Mouse (Mus musculus) A20 (cell line): ENCODE results near the gene Csad.

ENCODE experiments used
- DNase-seq: peaks from one replicate; pipeline ENCODE4 v3.0.0-alpha.2; 2011; ENCODE audit warnings: low read depth, low spot score

Gene Csad

DNA sequence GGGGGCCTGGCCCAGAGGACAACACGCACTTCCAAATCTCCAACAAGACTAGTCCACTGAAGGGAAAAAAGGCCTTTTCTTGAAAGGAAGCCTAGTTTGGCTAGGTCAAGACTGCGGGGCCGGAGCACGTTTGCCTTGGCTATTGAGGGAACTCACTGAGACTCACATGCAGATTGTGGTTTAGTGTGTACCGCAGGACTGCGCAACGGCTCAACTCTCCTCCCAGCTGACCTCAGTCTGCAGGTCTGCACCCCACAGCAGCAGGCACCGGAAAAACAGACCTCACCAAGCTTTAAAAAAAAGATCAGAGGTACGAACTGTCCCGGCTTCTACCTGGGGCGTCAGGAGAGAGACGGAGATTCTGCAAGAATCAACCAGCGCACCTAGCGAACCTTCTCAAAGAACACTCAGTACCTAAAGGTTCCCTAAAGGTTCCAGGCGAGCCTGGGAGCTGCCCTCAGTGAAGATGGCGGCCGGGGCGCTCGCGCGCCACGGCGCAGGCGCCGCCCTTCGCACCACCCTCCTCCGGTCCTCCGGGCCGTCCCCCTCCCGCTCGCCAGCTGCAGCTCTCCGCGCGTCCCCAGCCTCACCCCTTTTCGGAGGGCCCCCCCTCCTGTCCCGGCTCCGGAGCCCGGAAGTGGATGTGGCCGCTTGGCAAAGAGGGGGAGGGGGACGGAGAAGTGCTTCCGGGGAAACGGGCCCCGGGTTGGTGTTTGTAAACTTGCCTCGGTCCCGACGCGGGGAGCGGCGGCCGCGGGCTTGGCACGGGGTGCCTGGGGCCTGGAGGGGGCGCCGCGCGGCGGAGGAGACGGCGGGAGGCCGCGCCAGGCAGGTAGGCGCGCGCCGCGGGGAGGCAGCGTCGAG, 1.3 kb downstream of the Csad start, which contains the start of gene Zfp740:
Gene Zfp740, plus strand, starts transcription at position 279 of the 864 bp plus-strand sequence.
- DNase-seq = peak; percentile 99

DNA sequence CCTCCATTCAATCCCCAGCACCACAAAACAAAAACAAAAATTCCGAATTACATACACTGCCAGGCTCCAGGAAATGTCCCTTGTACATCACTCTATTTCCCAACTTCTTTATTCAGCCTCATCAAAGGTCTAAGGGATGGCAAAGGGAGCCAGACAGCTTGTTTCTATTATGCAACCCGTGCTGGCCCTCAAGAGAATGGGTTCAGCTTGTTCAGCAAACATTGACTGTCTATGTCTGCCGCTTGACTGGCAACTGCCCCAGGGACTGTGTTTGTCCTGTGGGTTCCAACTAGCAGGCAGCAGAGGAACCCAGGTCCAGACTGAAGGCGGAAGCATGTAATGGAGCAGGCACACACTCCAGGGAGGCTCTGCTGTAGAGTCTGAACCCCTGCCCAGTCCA, 5.7 kb downstream of the Csad start:
- no peak for DNase-seq

- DNase-seq = no peak
Observed at GRCm38 (mm10) chr15:102195373-102195772, 9.2 kb downstream of the Csad start.

- peak; percentile 57 for DNase-seq
Observed at GRCm38 (mm10) chr15:102194439-102194838, 10.1 kb downstream of the Csad start.

GRCm38 (mm10) chr15:102193652-102194051, 10.9 kb downstream of the Csad start:
- no peak for DNase-seq

GRCm38 (mm10) chr15:102192820-102193386, 11.6 kb downstream of the Csad start:
- DNase-seq = no peak

DNA sequence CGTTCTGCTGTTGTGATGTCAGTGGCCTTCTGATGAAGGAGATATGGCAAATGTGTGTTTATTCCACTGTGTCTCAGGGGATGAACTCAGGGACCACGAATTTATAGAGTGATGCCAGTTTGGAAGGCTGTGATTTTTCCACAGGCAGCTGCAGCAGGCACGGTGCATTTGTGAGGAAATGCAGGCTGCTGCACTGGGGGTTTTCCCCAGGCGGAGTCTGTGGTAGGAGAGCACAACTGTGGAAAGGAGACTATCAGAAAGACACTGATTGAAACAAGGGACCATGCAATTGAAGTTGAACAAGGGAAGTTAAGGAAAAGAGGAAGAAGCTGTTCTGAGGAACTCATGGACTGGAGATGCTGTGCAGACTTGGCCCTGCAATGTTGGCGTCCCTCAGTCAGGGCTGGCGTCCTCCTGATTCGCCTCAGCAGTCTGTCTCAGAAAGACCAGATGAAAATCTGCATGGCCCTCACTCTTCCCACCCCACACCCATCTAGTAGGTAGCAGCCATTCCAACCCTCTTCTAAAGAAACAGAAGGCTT, 12.2 kb downstream of the Csad start:
- DNase-seq = no peak

DNA sequence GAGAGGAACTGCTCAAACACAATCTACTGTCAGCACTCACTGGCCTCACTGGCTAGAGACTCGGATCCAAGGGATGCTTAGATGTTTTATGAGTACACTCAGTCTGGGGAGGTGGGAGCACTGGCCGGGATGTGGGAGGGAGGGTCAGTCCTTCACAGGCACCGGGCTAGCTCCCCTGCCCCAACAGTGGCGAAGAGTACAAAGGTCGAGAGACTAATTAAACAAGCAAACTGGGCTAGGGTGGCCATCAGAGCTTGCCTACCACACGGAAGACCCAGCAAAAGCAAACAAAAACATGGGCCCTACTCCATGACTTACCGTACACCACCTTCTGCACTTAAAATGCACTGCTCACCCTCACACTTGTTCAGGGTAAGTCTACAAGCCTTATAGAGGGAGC, 12.8 kb downstream of the Csad start:
- DNase-seq = no peak

GRCm38 (mm10) chr15:102188883-102189282, 15.6 kb downstream of the Csad start:
- DNase-seq = no peak

DNA sequence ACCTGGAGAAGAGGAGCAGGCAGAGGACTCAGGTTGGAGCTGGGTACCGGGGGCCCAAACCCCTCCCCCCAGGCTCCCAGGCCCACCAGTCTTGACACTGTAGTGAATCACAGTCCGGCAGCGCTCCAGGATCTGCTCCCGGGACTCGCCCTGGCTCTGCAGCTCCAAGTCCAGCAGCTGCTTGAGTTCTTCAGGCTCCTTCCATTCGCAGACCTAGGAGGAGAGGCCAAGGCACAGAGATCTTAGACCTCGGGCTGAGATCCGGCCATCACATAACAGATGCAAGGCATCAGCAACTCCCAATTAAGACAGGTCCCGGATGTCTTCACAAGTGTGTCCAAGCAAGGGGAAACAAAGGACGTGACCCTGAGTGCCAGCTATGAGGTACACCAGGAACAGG, 16.4 kb downstream of the Csad start:
- no peak for DNase-seq

DNA sequence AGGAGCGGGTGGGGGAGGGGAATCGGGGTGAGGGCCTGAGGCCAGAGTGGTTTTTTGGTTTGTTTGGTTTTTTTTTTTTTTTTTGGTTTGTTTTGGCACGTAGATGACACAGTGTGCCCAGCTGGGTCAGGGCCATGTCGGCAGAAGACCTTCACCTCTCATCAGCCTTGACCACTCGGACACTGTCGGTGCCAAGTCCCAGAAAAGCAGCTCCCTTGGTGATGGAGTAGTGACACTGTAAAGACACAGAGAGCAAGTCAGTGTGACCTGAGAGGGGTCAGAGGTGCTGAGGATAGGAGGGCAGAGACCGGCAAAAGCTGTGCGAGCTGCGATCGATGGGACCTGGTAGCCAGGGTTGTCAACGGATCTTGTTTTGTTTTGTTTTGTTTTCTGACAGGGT, 18.3 kb downstream of the Csad start:
- no peak for DNase-seq

- no peak for DNase-seq
Observed at GRCm38 (mm10) chr15:102183076-102183475, 21.4 kb downstream of the Csad start.

DNA sequence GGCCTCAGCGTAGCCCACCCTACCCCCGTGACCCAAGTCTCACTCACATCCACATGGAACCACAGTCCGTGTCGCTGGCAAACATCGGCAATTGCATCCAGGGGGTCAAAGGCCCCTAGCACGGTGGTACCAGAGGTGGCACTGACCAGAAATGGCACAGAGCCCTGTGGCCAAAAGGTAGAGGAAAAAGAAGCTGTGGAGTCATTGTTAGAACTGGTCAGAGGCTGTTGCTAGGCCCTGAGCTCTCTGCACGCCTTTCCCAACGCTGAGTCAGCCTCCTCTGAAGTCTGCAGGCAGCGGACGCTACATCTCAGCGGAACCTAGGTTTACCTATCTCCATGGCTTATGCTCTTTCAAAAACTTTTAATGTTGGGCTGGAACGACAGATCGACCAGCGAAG, 24.6 kb downstream of the Csad start:
- no peak for DNase-seq

- no peak for DNase-seq
Observed at GRCm38 (mm10) chr15:102179106-102179505, 25.4 kb downstream of the Csad start.

GRCm38 (mm10) chr15:102178279-102178678, 26.2 kb downstream of the Csad start:
- DNase-seq = peak; percentile 79

GRCm38 (mm10) chr15:102177417-102177816, 27.1 kb downstream of the Csad start:
- DNase-seq = no peak

DNA sequence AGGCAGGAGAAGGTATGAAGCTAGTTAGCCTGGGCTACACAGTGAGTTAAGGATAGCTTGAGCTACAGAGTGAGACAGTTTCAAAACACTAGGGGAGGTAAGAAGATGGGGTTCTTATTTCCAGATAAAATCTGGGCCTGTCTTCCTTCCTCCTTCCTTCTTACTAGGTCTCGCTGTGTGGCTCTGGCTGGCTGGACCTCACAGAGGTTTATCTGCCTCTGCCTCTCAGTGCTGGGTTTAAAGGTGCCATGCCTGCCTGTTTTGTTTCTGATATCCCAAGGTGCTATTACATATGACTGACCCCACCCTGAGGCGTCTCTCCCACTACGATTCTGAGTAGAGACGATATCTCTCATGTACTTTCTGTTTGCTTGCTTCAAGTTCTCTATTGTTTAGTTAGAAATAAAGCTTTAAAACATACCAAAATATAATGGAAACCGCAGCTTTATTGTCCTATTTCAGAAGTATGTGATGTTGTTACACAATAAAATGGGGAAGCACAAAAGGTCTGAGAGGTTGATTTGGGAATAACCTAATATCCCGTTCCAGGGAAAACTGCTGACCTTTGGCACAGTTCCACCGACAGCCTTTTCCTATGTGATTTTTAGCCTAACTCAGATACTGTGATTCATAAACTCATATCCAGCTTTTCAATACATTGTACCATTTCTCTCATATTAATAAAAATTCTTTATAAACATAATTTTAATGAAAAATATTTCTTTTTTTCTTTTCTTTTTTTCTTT, 27.8 kb downstream of the Csad start:
- no peak for DNase-seq

GRCm38 (mm10) chr15:102175736-102176319, 28.7 kb downstream of the Csad start:
- DNase-seq = no peak

- no peak for DNase-seq
Observed at GRCm38 (mm10) chr15:102173581-102173980, 30.9 kb downstream of the Csad start.

DNA sequence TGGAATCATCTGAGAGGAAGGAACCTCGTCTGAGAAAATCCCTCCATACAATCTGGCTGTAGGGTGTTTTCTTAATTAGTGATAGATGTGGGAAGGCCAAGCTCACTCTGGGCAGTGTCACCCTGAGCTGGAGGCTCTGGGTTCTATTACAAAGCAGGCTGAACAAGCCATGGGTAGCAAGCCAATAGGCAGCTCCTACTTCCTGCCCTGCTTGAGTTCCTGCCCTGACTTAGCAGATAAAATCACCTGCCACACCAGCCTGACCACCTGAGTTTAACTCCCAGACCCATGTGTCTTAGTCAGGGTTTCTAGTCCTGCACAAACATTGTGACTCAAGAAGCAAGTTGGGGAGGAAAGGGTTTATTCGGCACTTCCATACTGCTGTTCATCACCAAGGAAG, 35.5 kb downstream of the Csad start:
- no peak for DNase-seq

- no peak for DNase-seq
Observed at GRCm38 (mm10) chr15:102167620-102168021, 36.9 kb downstream of the Csad start.
